Mouse (Mus musculus) monocyte, adult 59 days (primary cell): ENCODE results near the gene Dapl1. TPM values are rescaled to one million over a fixed set of nuclear protein-coding genes. Genes with fewer than 3 reads are reported as not detected.

Experiments used
- total RNA-seq, 2 experiments: library from RNA; stranded (reverse); gene quantifications; one replicate each; pipeline ENCODE4 v1.2.4; 2023

Dapl1 gene
- not detected for total RNA-seq

DNA sequence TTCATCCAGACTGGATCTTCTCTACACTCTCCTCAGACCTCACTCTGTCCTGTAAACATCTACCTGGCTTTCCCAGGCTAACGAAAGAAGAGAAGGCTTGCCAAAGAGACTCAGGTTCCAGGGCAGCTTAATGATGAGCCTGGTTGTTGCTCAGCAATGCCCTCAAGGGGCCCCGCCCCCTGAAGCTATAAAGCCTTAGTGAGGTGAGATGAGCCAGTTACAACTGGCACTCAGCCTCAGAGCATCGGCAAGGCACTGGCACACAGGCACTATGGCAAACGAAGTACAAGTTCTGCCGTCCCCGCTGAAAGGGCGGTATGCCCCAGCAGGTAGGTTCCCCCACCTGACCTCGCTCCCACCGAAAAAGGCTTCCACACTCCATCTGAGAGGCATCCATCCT lies at the start of gene Dapl1:
Gene Dapl1 (plus strand): TSS at position 216 of the 400 bp plus-strand sequence.

Other genes with a start within 250 kb of the Dapl1 start
- 1 to 10 TPM; 2.2 to 2.6 TPM for gene Tanc1, start 127.4 kb downstream of the Dapl1 start, total RNA-seq